Mouse (Mus musculus) E14TG2a.4 (cell line): ENCODE measurements around the gene Fam133b.

Source experiments
- CTCF ChIP-seq: conservative IDR thresholded peaks from 2 replicates; pipeline ENCODE4 v1.5.1; 2014; ENCODE audit warnings: low read length
- NANOG ChIP-seq: IDR thresholded peaks from 2 replicates; pipeline ENCODE4 v1.6.1; 2014; ENCODE audit warnings: borderline replicate concordance, low read length, mixed read lengths
- POU5F1 ChIP-seq: IDR thresholded peaks from 2 replicates; pipeline ENCODE4 v1.6.1; 2014; ENCODE audit warnings: low read length, borderline replicate concordance

DNA sequence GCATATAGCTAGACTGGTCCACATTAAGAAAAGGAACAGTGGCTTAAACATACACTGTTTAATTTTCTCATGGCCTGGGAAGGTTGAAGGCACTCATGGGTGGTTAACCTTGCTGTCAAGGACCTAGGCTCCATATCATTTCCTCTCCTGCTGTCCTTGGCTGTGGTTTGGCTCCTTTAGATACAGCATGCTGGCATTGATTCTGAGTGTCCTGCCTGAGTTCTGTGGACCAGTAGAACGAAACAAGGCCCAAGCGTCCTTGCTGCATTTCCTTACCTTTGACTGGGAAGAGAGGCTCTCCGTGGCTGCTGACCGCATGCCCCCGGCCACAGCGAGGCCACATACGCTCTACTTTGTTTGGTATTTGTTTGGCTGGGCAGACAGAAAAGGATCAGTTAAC is 65.6 kb downstream of the Fam133b start:
- no peak for TF ChIP-seq CTCF
- no peak for TF ChIP-seq NANOG
- TF ChIP-seq POU5F1 = no peak
